Mouse (Mus musculus) spleen, adult 2 months (tissue): ENCODE results near the gene Samd4. TPM values are rescaled to one million over a fixed set of nuclear protein-coding genes. Genes with fewer than 3 reads are reported as not detected.

Experiments used
- DNase-seq, 2 experiments: peaks; one replicate each; pipeline versions ENCODE4 v3.0.0 to v3.0.0-alpha.2; 2012 to 2021; ENCODE audit warnings: low spot score in 2 of 2, low read depth in 1 of 2
- H3K27ac ChIP-seq: fragments of 200-500 bp; 2 replicates; pipeline ENCODE4 v1.5.1; 2012; ENCODE audit warnings: low read length, inconsistent platforms; ENCODE audit not compliant: insufficient read depth
- H3K27me3 ChIP-seq: fragments of 200-500 bp; 2 replicates; pipeline ENCODE4 v1.6.1; 2012; ENCODE audit warnings: mild to moderate bottlenecking, moderate library complexity, low read length, inconsistent platforms; ENCODE audit not compliant: control insufficient read depth, insufficient read depth
- H3K36me3 ChIP-seq: fragments of 200-500 bp; 2 replicates; pipeline ENCODE4 v1.6.1; 2012; ENCODE audit warnings: mild to moderate bottlenecking, low read length, inconsistent platforms; ENCODE audit not compliant: control insufficient read depth, insufficient read depth
- H3K4me1 ChIP-seq: fragments of 200-500 bp; 2 replicates; pipeline ENCODE4 v1.6.1; 2011; ENCODE audit warnings: inconsistent platforms; ENCODE audit not compliant: control insufficient read depth, insufficient read depth, insufficient read length
- H3K4me3 ChIP-seq: fragments of 200-500 bp; 2 replicates; pipeline ENCODE4 v1.5.1; 2011; ENCODE audit warnings: mild to moderate bottlenecking, inconsistent platforms; ENCODE audit not compliant: insufficient read depth, insufficient read length; ENCODE audit errors: extremely low read depth
- CTCF ChIP-seq: fragments of 200-500 bp; IDR thresholded peaks from 2 replicates; pipeline ENCODE4 v1.5.1; 2011; ENCODE audit warnings: mild to moderate bottlenecking, inconsistent platforms; ENCODE audit not compliant: insufficient read depth, insufficient read length, insufficient replicate concordance; ENCODE audit errors: extremely low read depth
- POLR2A ChIP-seq: fragments of 200-500 bp; IDR thresholded peaks from 2 replicates; pipeline ENCODE4 v1.6.1; 2011; ENCODE audit warnings: low read depth, low read length, inconsistent platforms
- WGBS: fragments of 180-500 bp; shearing (Covaris S2); methylation state at CpG from one replicate; pipeline ENCODE4 v1.1.7; 2018; 5-methylcytosine and 5-hydroxymethylcytosine counted together
- polyA plus RNA-seq: library from polyadenylated mRNA; depleted of rRNA; stranded (reverse); fragments of >200 nt; gene quantifications from 2 replicates; pipeline ENCODE4 v1.2.3, GENCODE M21; 2012

Samd4 gene
- polyA plus RNA-seq, 1 experiment = 3.7 TPM

- H3K27ac ChIP-seq = no peak overlapping the region
- H3K36me3 ChIP-seq = no peaks in the 10 kb centered on the region
- no peak for DNase-seq
- no peak overlapping the region for H3K4me3 ChIP-seq
- no peaks in the 10 kb centered on the region; the same call in 1 of the 2 replicates for H3K4me1 ChIP-seq
- TF ChIP-seq POLR2A (no peak), CTCF (no peak)
- H3K27me3 ChIP-seq = no peaks in the 10 kb centered on the region
- 89% methylated on average over 2 of the region's 2 CpGs for WGBS
Observed at GRCm38 (mm10) chr14:46964074-46964872, 81.6 kb downstream of the Samd4 start.

- no peaks in the 10 kb centered on the region for H3K27me3 ChIP-seq
- H3K4me3 ChIP-seq = no peak overlapping the region
- no peaks in the 10 kb centered on the region for H3K36me3 ChIP-seq
- TF ChIP-seq POLR2A (no peak), CTCF (no peak)
- no peak for DNase-seq
- H3K27ac ChIP-seq = no peak overlapping the region
- H3K4me1 ChIP-seq = no peaks in the 10 kb centered on the region; the same call in 1 of the 2 replicates
- 76% methylated on average over 10 of the region's 10 CpGs for WGBS
Observed at GRCm38 (mm10) chr14:46966206-46966605, 83.6 kb downstream of the Samd4 start.

- no peak for TF ChIP-seq CTCF
- no peak for TF ChIP-seq POLR2A
- H3K4me3 ChIP-seq = no peak overlapping the region
- H3K27me3 ChIP-seq = no peaks in the 10 kb centered on the region
- H3K4me1 ChIP-seq = no peaks in the 10 kb centered on the region; the same call in 1 of the 2 replicates
- no peaks in the 10 kb centered on the region for H3K36me3 ChIP-seq
- WGBS = 20% methylated on average over 11 of the region's 11 CpGs
- DNase-seq = no peak
- H3K27ac ChIP-seq = no peak overlapping the region
Observed at GRCm38 (mm10) chr14:46968046-46968445, 85.4 kb downstream of the Samd4 start.

GRCm38 (mm10) chr14:46970673-46971072, 88.0 kb downstream of the Samd4 start:
- H3K36me3 ChIP-seq = no peaks in the 10 kb centered on the region
- TF ChIP-seq CTCF (no peak), POLR2A (no peak)
- no peak for DNase-seq
- H3K27ac ChIP-seq = no peak overlapping the region
- 55% methylated on average over 3 of the region's 3 CpGs for WGBS
- H3K27me3 ChIP-seq = no peaks in the 10 kb centered on the region
- no peaks in the 10 kb centered on the region; the same call in 1 of the 2 replicates for H3K4me1 ChIP-seq
- H3K4me3 ChIP-seq = no peak overlapping the region

- Histone ChIP-seq H3K36me3 (no peaks in the 10 kb centered on the region), H3K27me3 (no peaks in the 10 kb centered on the region), H3K27ac (no peak overlapping the region), H3K4me1 (no peaks in the 10 kb centered on the region; the same call in 1 of the 2 replicates), H3K4me3 (no peak overlapping the region)
- TF ChIP-seq POLR2A = no peak
- no peak for TF ChIP-seq CTCF
- WGBS = 87% methylated on average over 2 of the region's 2 CpGs
- DNase-seq = no peak
Observed at GRCm38 (mm10) chr14:46971802-46972201, 89.1 kb downstream of the Samd4 start.

- DNase-seq = no peak
- Histone ChIP-seq H3K27ac (no peak overlapping the region), H3K27me3 (no peaks in the 10 kb centered on the region), H3K36me3 (no peaks in the 10 kb centered on the region), H3K4me3 (no peak overlapping the region), H3K4me1 (no peaks in the 10 kb centered on the region)
- TF ChIP-seq POLR2A (no peak), CTCF (no peak)
- WGBS = 90% methylated on average over 9 of the region's 9 CpGs
Observed at GRCm38 (mm10) chr14:46974874-46975273, 92.2 kb downstream of the Samd4 start.

- no peak overlapping the region for H3K4me3 ChIP-seq
- TF ChIP-seq CTCF (no peak), POLR2A (no peak)
- no peaks in the 10 kb centered on the region for H3K4me1 ChIP-seq
- WGBS = 62% methylated on average over 4 of the region's 4 CpGs
- no peak for DNase-seq
- no peak overlapping the region for H3K27ac ChIP-seq
- H3K36me3 ChIP-seq = no peaks in the 10 kb centered on the region
- H3K27me3 ChIP-seq = no peaks in the 10 kb centered on the region
Observed at GRCm38 (mm10) chr14:46975969-46976368, 93.3 kb downstream of the Samd4 start.
